Mouse (Mus musculus): ENCODE measurements around the gene Cd2bp2. TPM values are rescaled to one million over a fixed set of nuclear protein-coding genes. Genes with fewer than 3 reads are reported as not detected.
A peak's percentile ranks its signal among the peaks of the same experiment; 100 is the strongest.

Gene Cd2bp2
- polyA plus RNA-seq, 1 experiment: 33.6 TPM

- 27% methylated on average over 2 of the region's 2 CpGs for WGBS
- no peak overlapping the region for H3K27ac ChIP-seq (ENCODE audit: insufficient read depth, low read depth, low read length)
- H3K4me3 ChIP-seq (ENCODE audit: insufficient read depth, low read depth, low read length): peak overlapping the region; percentile 97
- TF ChIP-seq CTCF (conservative IDR thresholded peaks at IDR 0.05; ENCODE audit: insufficient read depth, insufficient read length, low read depth, low read length) (no peak), POLR2A (IDR thresholded peaks at IDR 0.05; ENCODE audit: low read depth, low read length) (no peak)
- no peaks in the 10 kb centered on the region for H3K36me3 ChIP-seq (ENCODE audit: control insufficient read depth, insufficient read depth, low read length)
- H3K27me3 ChIP-seq (replicated peaks; ENCODE audit: control insufficient read depth, insufficient read depth, low read length): no peaks in the 10 kb centered on the region
- H3K4me1 ChIP-seq (ENCODE audit: control insufficient read depth, insufficient read depth, low read length): peaks cover 8% of the 10 kb centered on the region; the same call in 1 of the 2 replicates
- DNase-seq: no peak
Measured at GRCm38 (mm10) chr7:127206606-127207005, 10.8 kb upstream of the Cd2bp2 start.

GRCm38 (mm10) chr7:127196484-127196883, 634 bp upstream of the Cd2bp2 start:
- no peaks in the 10 kb centered on the region for H3K36me3 ChIP-seq (ENCODE audit: control insufficient read depth, insufficient read depth, low read length)
- no peak for TF ChIP-seq CTCF (conservative IDR thresholded peaks at IDR 0.05; ENCODE audit: insufficient read depth, insufficient read length, low read depth, low read length)
- TF ChIP-seq POLR2A (IDR thresholded peaks at IDR 0.05; ENCODE audit: low read depth, low read length): no peak
- H3K27me3 ChIP-seq (replicated peaks; ENCODE audit: control insufficient read depth, insufficient read depth, low read length): no peaks in the 10 kb centered on the region
- no peak for DNase-seq
- no peak overlapping the region for H3K27ac ChIP-seq (ENCODE audit: insufficient read depth, low read depth, low read length)
- WGBS: 49% methylated on average over 11 of the region's 11 CpGs
- H3K4me3 ChIP-seq (ENCODE audit: insufficient read depth, low read depth, low read length): no peak overlapping the region
- peaks cover 12% of the 10 kb centered on the region for H3K4me1 ChIP-seq (ENCODE audit: control insufficient read depth, insufficient read depth, low read length)

DNA sequence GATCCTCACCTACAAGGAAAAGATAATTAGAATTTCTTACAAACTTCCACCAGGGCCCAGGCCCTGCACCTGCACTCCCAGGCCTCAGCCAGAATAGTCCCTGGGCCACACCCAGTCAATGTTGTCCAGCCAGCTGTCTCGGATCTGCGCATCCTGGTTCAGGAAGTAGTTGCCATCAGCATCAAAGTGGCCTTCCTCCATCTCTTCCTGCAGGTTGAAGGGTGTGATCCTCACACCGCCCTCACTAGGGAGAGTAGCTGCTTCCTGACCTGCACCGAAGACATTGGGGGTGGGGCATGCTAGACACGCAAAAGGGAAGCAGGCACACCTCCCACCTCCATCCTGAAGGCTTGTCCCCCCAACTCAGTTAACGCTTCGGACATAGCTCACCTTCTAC, 1.2 kb downstream of the Cd2bp2 start:
- TF ChIP-seq POLR2A (IDR thresholded peaks at IDR 0.05; ENCODE audit: low read depth, low read length): no peak
- no peak for TF ChIP-seq CTCF (conservative IDR thresholded peaks at IDR 0.05; ENCODE audit: insufficient read depth, insufficient read length, low read depth, low read length)
- Histone ChIP-seq H3K4me1 (ENCODE audit: control insufficient read depth, insufficient read depth, low read length) (peaks cover 12% of the 10 kb centered on the region), H3K27me3 (replicated peaks; ENCODE audit: control insufficient read depth, insufficient read depth, low read length) (no peaks in the 10 kb centered on the region), H3K27ac (ENCODE audit: insufficient read depth, low read depth, low read length) (no peak overlapping the region), H3K4me3 (ENCODE audit: insufficient read depth, low read depth, low read length) (peak overlapping the region; percentile 69; the same call in 1 of the 2 replicates), H3K36me3 (ENCODE audit: control insufficient read depth, insufficient read depth, low read length) (no peaks in the 10 kb centered on the region)
- DNase-seq: no peak
- 46% methylated on average over 7 of the region's 7 CpGs for WGBS

- WGBS: 82% methylated on average over 17 of the region's 17 CpGs
- DNase-seq: no peak
- Histone ChIP-seq H3K36me3 (ENCODE audit: control insufficient read depth, insufficient read depth, low read length) (no peaks in the 10 kb centered on the region), H3K4me3 (ENCODE audit: insufficient read depth, low read depth, low read length) (no peak overlapping the region), H3K4me1 (ENCODE audit: control insufficient read depth, insufficient read depth, low read length) (peaks cover 12% of the 10 kb centered on the region), H3K27ac (ENCODE audit: insufficient read depth, low read depth, low read length) (no peak overlapping the region), H3K27me3 (replicated peaks; ENCODE audit: control insufficient read depth, insufficient read depth, low read length) (no peaks in the 10 kb centered on the region)
- TF ChIP-seq CTCF (conservative IDR thresholded peaks at IDR 0.05; ENCODE audit: insufficient read depth, insufficient read length, low read depth, low read length): no peak
- TF ChIP-seq POLR2A (IDR thresholded peaks at IDR 0.05; ENCODE audit: low read depth, low read length): no peak
Measured at GRCm38 (mm10) chr7:127194011-127194632, 1.7 kb downstream of the Cd2bp2 start.

DNA sequence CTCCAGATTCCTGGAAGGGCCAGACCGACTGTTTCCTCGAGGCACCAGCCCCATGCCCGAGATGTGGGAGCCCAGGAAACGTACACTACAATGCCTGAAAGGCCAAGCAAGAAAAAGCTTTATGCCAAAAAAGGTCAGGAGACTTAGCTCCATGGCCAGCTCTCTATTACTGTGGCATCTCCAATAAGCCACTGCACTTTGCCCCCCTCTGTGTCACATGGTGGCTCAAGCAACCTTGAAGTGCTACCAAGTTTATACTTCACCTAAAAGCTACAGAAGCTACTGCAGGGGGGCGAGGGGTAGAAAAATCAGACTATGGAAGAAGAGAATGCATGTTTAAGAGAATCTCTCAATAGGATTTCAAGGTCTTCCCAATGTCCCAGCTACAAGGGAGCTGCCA, 2.9 kb downstream of the Cd2bp2 start:
- Histone ChIP-seq H3K27ac (ENCODE audit: insufficient read depth, low read depth, low read length) (peak overlapping the region; percentile 81; the same call in 1 of the 2 replicates), H3K4me1 (ENCODE audit: control insufficient read depth, insufficient read depth, low read length) (peaks cover 12% of the 10 kb centered on the region), H3K27me3 (replicated peaks; ENCODE audit: control insufficient read depth, insufficient read depth, low read length) (no peaks in the 10 kb centered on the region), H3K36me3 (ENCODE audit: control insufficient read depth, insufficient read depth, low read length) (no peaks in the 10 kb centered on the region), H3K4me3 (ENCODE audit: insufficient read depth, low read depth, low read length) (peak overlapping the region; percentile 23; the same call in 1 of the 2 replicates)
- DNase-seq: peak; percentile 84
- TF ChIP-seq CTCF (conservative IDR thresholded peaks at IDR 0.05; ENCODE audit: insufficient read depth, insufficient read length, low read depth, low read length) (no peak), POLR2A (IDR thresholded peaks at IDR 0.05; ENCODE audit: low read depth, low read length) (no peak)
- WGBS: 61% methylated on average over 5 of the region's 5 CpGs

- no peaks in the 10 kb centered on the region for H3K27me3 ChIP-seq (replicated peaks; ENCODE audit: control insufficient read depth, insufficient read depth, low read length)
- 78% methylated on average over 6 of the region's 6 CpGs for WGBS
- H3K4me1 ChIP-seq (ENCODE audit: control insufficient read depth, insufficient read depth, low read length): peaks cover 9% of the 10 kb centered on the region
- H3K4me3 ChIP-seq (ENCODE audit: insufficient read depth, low read depth, low read length): no peak overlapping the region
- H3K27ac ChIP-seq (ENCODE audit: insufficient read depth, low read depth, low read length): no peak overlapping the region
- no peak for TF ChIP-seq CTCF (conservative IDR thresholded peaks at IDR 0.05; ENCODE audit: insufficient read depth, insufficient read length, low read depth, low read length)
- no peaks in the 10 kb centered on the region for H3K36me3 ChIP-seq (ENCODE audit: control insufficient read depth, insufficient read depth, low read length)
- DNase-seq: no peak
Measured at GRCm38 (mm10) chr7:127190672-127191071, 5.2 kb downstream of the Cd2bp2 start.

DNA sequence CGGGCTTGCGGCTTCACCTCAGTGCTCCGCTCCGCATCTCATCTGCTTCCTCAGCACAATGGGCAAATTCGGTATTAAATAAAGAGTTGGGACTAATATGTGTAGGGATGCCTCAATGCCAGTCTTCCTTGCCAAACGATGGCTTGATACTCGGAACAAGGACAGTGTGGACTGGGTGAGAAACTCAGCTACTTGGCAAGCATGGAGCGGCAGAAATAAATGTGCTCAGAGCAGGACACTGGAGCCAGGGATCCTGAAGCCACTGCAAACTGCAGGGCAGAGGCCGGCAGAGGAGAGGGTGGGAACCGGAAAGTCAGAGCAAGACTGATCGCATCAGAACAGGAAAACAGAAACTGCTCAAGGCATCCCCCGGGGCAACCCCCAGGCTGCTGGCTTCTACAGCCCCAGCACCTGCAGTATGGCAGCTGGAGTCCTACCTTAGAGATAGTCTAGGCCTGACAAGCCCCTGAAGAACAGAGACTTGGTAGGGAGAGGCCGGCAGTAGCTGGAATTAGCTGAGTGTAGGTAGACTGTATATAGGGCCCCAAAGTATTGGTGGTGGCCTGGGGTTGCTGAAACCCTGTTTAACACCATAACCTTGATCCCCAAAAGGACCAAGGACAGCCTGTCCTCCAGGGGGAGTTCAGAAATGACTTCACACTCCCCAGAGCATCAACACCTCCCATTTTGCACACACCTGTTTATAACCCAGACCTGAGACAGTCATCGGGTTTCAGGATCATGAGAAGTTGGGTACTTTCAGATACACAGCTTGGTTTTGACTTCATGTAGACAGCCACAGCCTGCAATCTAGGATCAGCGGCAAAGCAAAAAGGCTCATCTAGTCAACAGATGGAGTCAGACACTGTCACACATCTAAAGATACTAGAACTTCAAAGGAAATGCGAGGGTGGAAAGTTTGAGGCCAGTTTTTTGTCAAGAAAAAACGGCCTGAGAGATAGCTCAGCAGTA, 7.3 kb downstream of the Cd2bp2 start:
- WGBS: 73% methylated on average over 17 of the region's 17 CpGs
- no peak for DNase-seq
- TF ChIP-seq POLR2A (IDR thresholded peaks at IDR 0.05; ENCODE audit: low read depth, low read length) (no peak), CTCF (conservative IDR thresholded peaks at IDR 0.05; ENCODE audit: insufficient read depth, insufficient read length, low read depth, low read length) (no peak)
- peaks cover 3% of the 10 kb centered on the region; the same call in 1 of the 2 replicates for H3K4me1 ChIP-seq (ENCODE audit: control insufficient read depth, insufficient read depth, low read length)
- no peaks in the 10 kb centered on the region for H3K27me3 ChIP-seq (replicated peaks; ENCODE audit: control insufficient read depth, insufficient read depth, low read length)
- no peak overlapping the region for H3K4me3 ChIP-seq (ENCODE audit: insufficient read depth, low read depth, low read length)
- H3K36me3 ChIP-seq (ENCODE audit: control insufficient read depth, insufficient read depth, low read length): no peaks in the 10 kb centered on the region
- H3K27ac ChIP-seq (ENCODE audit: insufficient read depth, low read depth, low read length): no peak overlapping the region

Measured in kidney, adult 2 months (tissue).